Mouse (Mus musculus): ENCODE measurements around the gene Tlr4. TPM values are rescaled to one million over a fixed set of nuclear protein-coding genes. Genes with fewer than 3 reads are reported as not detected.

Tlr4 gene
- total RNA-seq, 2 experiments from 2014 or later = 3.1 to 3.7 TPM

- DNase-seq (ENCODE audit: low spot score in 2 of 2) = no peak
Measured at GRCm38 (mm10) chr4:66894547-66894946, 67.2 kb downstream of the Tlr4 start.

GRCm38 (mm10) chr4:66894981-66895380 is 67.6 kb downstream of the Tlr4 start:
- no peak for DNase-seq (ENCODE audit: low spot score in 2 of 2)

GRCm38 (mm10) chr4:66900126-66900525 is 72.7 kb downstream of the Tlr4 start:
- no peak for DNase-seq (ENCODE audit: low spot score in 2 of 2)

GRCm38 (mm10) chr4:66901498-66901897 is 74.1 kb downstream of the Tlr4 start:
- no peak for DNase-seq (ENCODE audit: low spot score in 2 of 2)

- no peak for DNase-seq (ENCODE audit: low spot score in 2 of 2)
Measured at GRCm38 (mm10) chr4:66908376-66908775, 81.0 kb downstream of the Tlr4 start.

- DNase-seq (ENCODE audit: low spot score in 2 of 2) = no peak
Measured at GRCm38 (mm10) chr4:66919630-66920372, 92.4 kb downstream of the Tlr4 start.

- DNase-seq (ENCODE audit: low spot score in 2 of 2) = peak; percentile 73 to 76
Measured at GRCm38 (mm10) chr4:66923616-66924276, 96.4 kb downstream of the Tlr4 start.

- no peak for DNase-seq (ENCODE audit: low spot score in 2 of 2)
Measured at GRCm38 (mm10) chr4:66926066-66926465, 98.7 kb downstream of the Tlr4 start.

- no peak for DNase-seq (ENCODE audit: low spot score in 2 of 2)
Measured at GRCm38 (mm10) chr4:66927537-66928088, 100.2 kb downstream of the Tlr4 start.

- no peak for DNase-seq (ENCODE audit: low spot score in 2 of 2)
Measured at GRCm38 (mm10) chr4:66938489-66939061, 111.2 kb downstream of the Tlr4 start.

GRCm38 (mm10) chr4:66941894-66942293 is 114.5 kb downstream of the Tlr4 start:
- DNase-seq (ENCODE audit: low spot score in 2 of 2) = no peak

GRCm38 (mm10) chr4:66943699-66944098 is 116.3 kb downstream of the Tlr4 start:
- no peak for DNase-seq (ENCODE audit: low spot score in 2 of 2)

GRCm38 (mm10) chr4:66947657-66948056 is 120.3 kb downstream of the Tlr4 start:
- DNase-seq (ENCODE audit: low spot score in 2 of 2) = no peak

- DNase-seq (ENCODE audit: low spot score in 2 of 2) = no peak
Measured at GRCm38 (mm10) chr4:66974918-66975317, 147.5 kb downstream of the Tlr4 start.

Measured in left cerebral cortex, adult 18-20 months (tissue).